Comparison of ENCODE assay signal across 10 mouse cellular contexts in the genomic region with DNA sequence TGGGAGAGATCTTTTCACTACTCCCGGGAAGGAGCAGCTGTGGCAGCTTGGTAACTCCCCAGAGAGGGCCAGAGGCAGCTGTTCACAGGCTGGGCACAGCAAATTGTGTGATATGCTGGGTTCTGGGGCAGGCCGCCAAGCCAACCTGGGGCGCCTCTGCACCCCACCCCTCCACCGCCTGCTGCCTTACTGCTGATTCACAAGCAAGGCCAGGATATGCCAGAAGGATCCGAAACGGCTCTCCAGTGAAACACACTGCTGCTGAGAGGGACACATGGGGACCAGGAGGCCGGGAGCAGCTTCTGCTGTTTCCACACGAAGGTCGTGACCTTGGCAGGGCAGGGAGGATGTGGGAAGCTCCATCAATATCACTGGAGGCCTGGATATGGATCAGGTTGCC.
DNase-seq lines count a peak whose midpoint lies in the region; ATAC-seq lines count a peak whose summit lies in the region.
"Had no signal": no experiment of that assay in that cellular context is flagged by ENCODE, and none has a peak within 500 bp of the region (broad histone marks: within the 10 kb centered on the region; RNA-seq: fewer than 3 reads in every experiment).

No protein-coding gene starts in this region.

- H3K4me1 ChIP-seq in liver, embryonic 11.5 days (replicated peaks; ENCODE audit: control insufficient read depth, insufficient read depth, low read length) = no peaks in the 10 kb centered on the region
- H3K4me1 ChIP-seq in intestine, embryonic 15.5 days (replicated peaks) = no peaks in the 10 kb centered on the region

- peak; percentile 52 for DNase-seq in cerebellum, adult 11 months
- DNase-seq in cerebellum, adult 9-11 months = peak; percentile 66
- peak; percentile 43 for DNase-seq in gastrocnemius, postnatal 25 days
- DNase-seq in mesoderm, embryonic 11.5 days (ENCODE audit: low read depth, low spot score) = peak; percentile 39
- DNase-seq in liver, embryonic 11.5 days (ENCODE audit: low spot score) = no peak
- DNase-seq in lung, postnatal 36 days = no peak
- DNase-seq: kidney, adult 8-10 months; lung, adult 2 months had no signal

- H3K36me3 ChIP-seq in liver, embryonic 11.5 days (ENCODE audit: control insufficient read depth, insufficient read depth, low read length) = no peaks in the 10 kb centered on the region
- H3K36me3 ChIP-seq in intestine, embryonic 15.5 days = no peaks in the 10 kb centered on the region

- WGBS in liver, embryonic 11.5 days = 64% methylated on average over 9 of the region's 9 CpGs
- WGBS in intestine, embryonic 15.5 days = 48% methylated on average over 9 of the region's 9 CpGs

- no peak overlapping the region for H3K4me3 ChIP-seq in liver, embryonic 11.5 days (ENCODE audit: low read depth, low read length)
- no peak overlapping the region for H3K4me3 ChIP-seq in intestine, embryonic 15.5 days (replicated peaks)

- no peaks in the 10 kb centered on the region for H3K27me3 ChIP-seq in liver, embryonic 11.5 days (replicated peaks; ENCODE audit: control insufficient read depth, insufficient read depth, low read length)
- H3K27me3 ChIP-seq in intestine, embryonic 15.5 days (replicated peaks) = no peaks in the 10 kb centered on the region

- H3K9me3 ChIP-seq in liver, embryonic 11.5 days (ENCODE audit: control insufficient read depth, low read length) = no peaks in the 10 kb centered on the region
- H3K9me3 ChIP-seq in intestine, embryonic 15.5 days = no peaks in the 10 kb centered on the region

- no peak overlapping the region for H3K4me2 ChIP-seq in liver, embryonic 11.5 days
- H3K4me2 ChIP-seq in intestine, embryonic 15.5 days (replicated peaks) = no peak overlapping the region

- H3K27ac ChIP-seq in liver, embryonic 11.5 days (ENCODE audit: low read depth, low read length) = no peak overlapping the region
- H3K27ac ChIP-seq in intestine, embryonic 15.5 days = no peak overlapping the region

- no peak for ATAC-seq in cerebellum, adult (ENCODE audit: insufficient number of reproducible peaks, low FRiP score, low TSS enrichment)
- no peak for ATAC-seq in liver, embryonic 11.5 days (replicated peaks; ENCODE audit: low FRiP score)
- ATAC-seq in intestine, embryonic 15.5 days = no peak

- H3K9ac ChIP-seq in liver, embryonic 11.5 days (ENCODE audit: low read depth, low read length) = no peak overlapping the region
- no peak overlapping the region for H3K9ac ChIP-seq in intestine, embryonic 15.5 days

Comparison
In these comparisons a context has a peak if more than half of its experiments do, and no peak if none do; other contexts are left out.
1. DNase-seq: peak in cerebellum, adult 11 months (single experiment), cerebellum, adult 9-11 months (single experiment), gastrocnemius, postnatal 25 days (single experiment) and mesoderm, embryonic 11.5 days (single experiment); none in liver, embryonic 11.5 days (single experiment) and lung, postnatal 36 days (single experiment).